Mouse (Mus musculus): ENCODE results near the gene Rdh19.

DNA sequence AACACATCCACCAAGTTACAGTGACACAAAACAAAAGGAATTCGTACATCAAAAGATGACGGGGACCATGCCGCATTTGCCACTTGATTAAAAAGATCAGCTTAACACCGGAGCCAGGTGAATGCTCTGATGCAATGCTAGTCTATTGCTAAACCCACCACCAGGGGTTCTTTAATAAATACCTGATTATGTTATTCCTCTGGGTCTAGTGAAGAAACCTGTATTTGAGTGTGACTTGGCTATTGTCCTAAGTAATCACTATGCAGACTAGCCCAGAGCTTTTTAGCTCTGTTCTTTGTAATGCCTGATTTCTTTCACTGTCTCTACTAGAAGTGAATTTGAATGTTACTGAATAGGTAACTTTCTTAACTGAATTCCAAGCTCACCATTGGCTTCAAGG, 31.3 kb downstream of the Rdh19 start:
- TF ChIP-seq GATA1 (IDR thresholded peaks at IDR 0.05; ENCODE audit: low read length) (no peak), TAL1 (IDR thresholded peaks at IDR 0.05; ENCODE audit: low read length) (no peak)

Measured in erythroblast, embryonic 14.5 days (primary cell).